ENCODE assay signal across 22 mouse cellular contexts in the genomic region with DNA sequence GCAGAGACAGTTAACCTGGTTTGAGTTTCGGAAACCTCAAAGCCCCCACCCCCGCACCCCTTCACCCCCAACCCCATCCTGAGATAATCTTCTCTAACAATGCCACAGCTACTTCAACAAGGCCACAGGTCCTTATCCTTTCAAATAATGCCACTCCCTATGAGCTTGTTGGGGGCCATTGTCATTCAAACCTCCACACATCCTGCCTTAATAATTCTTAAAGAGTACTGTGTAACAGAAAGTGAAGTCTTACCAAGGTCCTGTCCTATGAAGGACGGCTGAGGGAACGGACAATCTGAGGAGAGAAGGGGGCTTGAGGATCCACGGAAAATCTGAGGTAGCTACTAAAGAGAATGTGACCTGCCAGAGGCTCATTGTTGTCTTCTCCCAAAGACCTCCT.
DNase-seq lines count a peak whose midpoint lies in the region; ATAC-seq and TF ChIP-seq lines count a peak whose summit lies in the region.
"Had no signal": no experiment of that assay in that cellular context is flagged by ENCODE, and none has a peak within 500 bp of the region (broad histone marks: within the 10 kb centered on the region; RNA-seq: fewer than 3 reads in every experiment).

No protein-coding gene starts in this region.

- no peak for ATAC-seq in lung, postnatal 0 days
- ATAC-seq in stomach, postnatal 0 days (ENCODE audit: low FRiP score, low TSS enrichment): no peak
- ATAC-seq: activated CD4-positive, CD25-positive, alpha-beta regulatory T cell, adult 4 months; forebrain, embryonic 13.5 days; forebrain, embryonic 15.5 days; forebrain, postnatal 0 days; Patski had no signal

- in situ Hi-C loops in ES-E14 (cut with MboI; ENCODE audit: low sequenced_read_pairs in 2 of 2, unreplicated experiment in 2 of 2): loop anchor here in 1 of 2 experiments (25.0 kb wide), 1 partner anchor 223 kb away; no protein-coding TSS in a partner anchor

- no peak overlapping the region for H3K4me2 ChIP-seq in lung, postnatal 0 days (replicated peaks; ENCODE audit: low read depth, low read length)
- no peak overlapping the region for H3K4me2 ChIP-seq in stomach, postnatal 0 days (replicated peaks; ENCODE audit: low read depth)
- H3K4me2 ChIP-seq: embryonic facial prominence, embryonic 12.5 days; forebrain, embryonic 13.5 days; forebrain, embryonic 15.5 days had no signal

- WGBS in lung, postnatal 0 days: 61% methylated on average over 5 of the region's 5 CpGs
- 63% methylated on average over 5 of the region's 5 CpGs for WGBS in stomach, postnatal 0 days

- H3K36me3 ChIP-seq in ES-E14 (ENCODE audit: control insufficient read depth, insufficient read depth, low read length, poor library complexity, severe bottlenecking): 0 out of 2 replicates have a peak, but pooled peaks cover 2% of the 10 kb centered on the region
- H3K36me3 ChIP-seq in lung, postnatal 0 days (ENCODE audit: insufficient read depth, low read length): no peaks in the 10 kb centered on the region
- H3K36me3 ChIP-seq in stomach, postnatal 0 days (ENCODE audit: control insufficient read depth, insufficient read depth, low read length): no peaks in the 10 kb centered on the region
- H3K36me3 ChIP-seq: embryonic facial prominence, embryonic 10.5 days; embryonic facial prominence, embryonic 12.5 days; forebrain, embryonic 15.5 days had no signal

- no peak for TF ChIP-seq EP300 in lung, postnatal 0 days (IDR thresholded peaks at IDR 0.05)
- TF ChIP-seq EP300 in stomach, postnatal 0 days (optimal IDR thresholded peaks at IDR 0.05): no peak

- H3K9me3 ChIP-seq in ES-E14 (ENCODE audit: control insufficient read depth, insufficient read depth, low read depth, low read length): no peaks in the 10 kb centered on the region
- no peaks in the 10 kb centered on the region for H3K9me3 ChIP-seq in lung, postnatal 0 days (ENCODE audit: low read length)
- no peaks in the 10 kb centered on the region for H3K9me3 ChIP-seq in stomach, postnatal 0 days (ENCODE audit: control insufficient read depth, low read length)
- H3K9me3 ChIP-seq: embryonic facial prominence, embryonic 10.5 days; embryonic facial prominence, embryonic 12.5 days; forebrain, embryonic 13.5 days; forebrain, embryonic 15.5 days had no signal

- peak overlapping the region; percentile 86; the same call in 1 of the 2 replicates for H3K27ac ChIP-seq in layer of hippocampus, adult 2 months
- H3K27ac ChIP-seq in ES-E14 (ENCODE audit: insufficient read depth, low read depth, low read length, poor library complexity, severe bottlenecking): no peak overlapping the region
- no peak overlapping the region for H3K27ac ChIP-seq in lung, postnatal 0 days (ENCODE audit: low read length)
- H3K27ac ChIP-seq in stomach, postnatal 0 days (replicated peaks): no peak overlapping the region
- H3K27ac ChIP-seq: embryonic facial prominence, embryonic 10.5 days; embryonic facial prominence, embryonic 12.5 days; forebrain, embryonic 13.5 days; forebrain, embryonic 15.5 days had no signal

- H3K27me3 ChIP-seq in lung, postnatal 0 days (replicated peaks; ENCODE audit: insufficient read depth, low read length): no peaks in the 10 kb centered on the region
- no peaks in the 10 kb centered on the region for H3K27me3 ChIP-seq in stomach, postnatal 0 days (ENCODE audit: control insufficient read depth, insufficient read depth, low read length)
- H3K27me3 ChIP-seq: embryonic facial prominence, embryonic 12.5 days; forebrain, embryonic 13.5 days; forebrain, embryonic 15.5 days; Patski had no signal

- no peak for DNase-seq in layer of hippocampus, adult 2 months (ENCODE audit: low spot score in 2 of 2)
- no peak for DNase-seq in layer of hippocampus, postnatal 10 days (ENCODE audit: low spot score in 2 of 2)
- DNase-seq in ES-E14 (ENCODE audit: low read depth, low spot score) (peak; percentile 45), ZHBTc4 (ENCODE audit: low read depth, low spot score) (peak; percentile 83)
- DNase-seq in lung, postnatal 0 days (ENCODE audit: low spot score): no peak
- DNase-seq in stomach, postnatal 0 days (ENCODE audit: low spot score): no peak
- no peak for DNase-seq in lung, postnatal 25 days (ENCODE audit: low spot score)
- DNase-seq: adrenal gland, adult 8-10 months; adrenal gland, postnatal 14 days; adrenal gland, postnatal 36 days; cerebellum, adult 11-12 months; cerebellum, adult 2 months; cerebellum, adult 9-10 months; cerebellum, postnatal 10 days; cerebellum, postnatal 25 days; forebrain, postnatal 0 days had no signal

- H3K9ac ChIP-seq in ES-E14 (ENCODE audit: insufficient read depth, low read depth, low read length, poor library complexity, severe bottlenecking): no peak overlapping the region
- H3K9ac ChIP-seq in lung, postnatal 0 days (replicated peaks; ENCODE audit: low read depth): no peak overlapping the region
- no peak overlapping the region for H3K9ac ChIP-seq in stomach, postnatal 0 days (ENCODE audit: low read length)
- H3K9ac ChIP-seq: embryonic facial prominence, embryonic 12.5 days; forebrain, embryonic 13.5 days; forebrain, embryonic 15.5 days; forebrain, postnatal 0 days had no signal

- H3K4me3 ChIP-seq in layer of hippocampus, adult 2 months: no peak overlapping the region
- H3K4me3 ChIP-seq in ES-E14 (ENCODE audit: insufficient read depth in 1 of 2, low read depth in 1 of 2, low read length in 2 of 2, poor library complexity in 1 of 2, severe bottlenecking in 1 of 2): no peak overlapping the region
- H3K4me3 ChIP-seq in lung, postnatal 0 days (ENCODE audit: low read depth, low read length): no peak overlapping the region
- H3K4me3 ChIP-seq in stomach, postnatal 0 days (ENCODE audit: low read depth, low read length): no peak overlapping the region
- H3K4me3 ChIP-seq: embryonic facial prominence, embryonic 10.5 days; embryonic facial prominence, embryonic 12.5 days; forebrain, embryonic 13.5 days; forebrain, embryonic 15.5 days had no signal

- TF ChIP-seq CTCF in layer of hippocampus, adult 2 months (conservative IDR thresholded peaks at IDR 0.05): no peak
- no peak for TF ChIP-seq CTCF in lung, postnatal 0 days (IDR thresholded peaks at IDR 0.05)
- TF ChIP-seq CTCF in stomach, postnatal 0 days (IDR thresholded peaks at IDR 0.05; ENCODE audit: low read depth): no peak

- peaks cover 13 to 16% of the 10 kb centered on the region in 2 experiments for H3K4me1 ChIP-seq in ES-E14 (ENCODE audit: control insufficient read depth in 2 of 2, insufficient read depth in 2 of 2, low read length in 2 of 2, poor library complexity in 1 of 2)
- H3K4me1 ChIP-seq in lung, postnatal 0 days (ENCODE audit: insufficient read depth, low read depth, low read length): no peaks in the 10 kb centered on the region
- H3K4me1 ChIP-seq in stomach, postnatal 0 days (replicated peaks; ENCODE audit: control insufficient read depth, insufficient read depth): no peaks in the 10 kb centered on the region
- H3K4me1 ChIP-seq: embryonic facial prominence, embryonic 10.5 days; embryonic facial prominence, embryonic 12.5 days; forebrain, embryonic 13.5 days had no signal

TF ChIP-seq in ES-E14, 5 proteins besides CTCF, POLR2A, EP300 and RAD21:
- TF ChIP-seq MAFK (IDR thresholded peaks at IDR 0.05; ENCODE audit: insufficient read depth, low read depth, low read length) (no peak), CHD2 (IDR thresholded peaks at IDR 0.05; ENCODE audit: low read depth, low read length) (0 out of 2 replicates have a peak, but pooled peaks have one; percentile 60)

Comparison
In these comparisons a context has a peak if more than half of its experiments do, and no peak if none do; other contexts are left out.
1. DNase-seq: peak in ES-E14 (single experiment) and ZHBTc4 (single experiment); none in layer of hippocampus, adult 2 months (0 of 2), layer of hippocampus, postnatal 10 days (0 of 2), lung, postnatal 0 days (single experiment), stomach, postnatal 0 days (single experiment) and lung, postnatal 25 days (single experiment).